Mouse (Mus musculus) G1E (cell line): ENCODE measurements around the gene Herc1. TPM values are rescaled to one million over a fixed set of nuclear protein-coding genes. Genes with fewer than 3 reads are reported as not detected.

Experiments
- ATAC-seq: 2 replicates; pipeline ENCODE4 v1.8.0; 2016; ENCODE audit warnings: mild to moderate bottlenecking; ENCODE audit not compliant: insufficient number of reproducible peaks, poor library complexity, low FRiP score, severe bottlenecking; ENCODE audit errors: extremely low read depth
- DNase-seq: peaks from one replicate; pipeline ENCODE4 v3.0.0; 2012; ENCODE audit warnings: low spot score
- H3K27me3 ChIP-seq: 2 replicates; pipeline ENCODE4 v1.6.1; 2012; ENCODE audit warnings: mild to moderate bottlenecking, low read length, inconsistent platforms; ENCODE audit not compliant: insufficient read depth
- H3K36me3 ChIP-seq: replicated peaks from 2 replicates; pipeline ENCODE3; 2012; ENCODE audit warnings: mild to moderate bottlenecking, inconsistent platforms
- H3K4me1 ChIP-seq: 2 replicates; pipeline ENCODE4 v1.6.1; 2012; ENCODE audit warnings: low read depth, low read length, inconsistent platforms, mixed read lengths; ENCODE audit not compliant: insufficient read depth
- H3K4me3 ChIP-seq: 2 replicates; pipeline ENCODE4 v1.5.1; 2012; ENCODE audit warnings: low read depth, mild to moderate bottlenecking, inconsistent platforms, low read length, moderate library complexity, mixed read lengths
- H3K9me3 ChIP-seq: replicated peaks from 2 replicates; pipeline ENCODE4 v1.6.1; 2012; ENCODE audit warnings: inconsistent platforms
- CTCF ChIP-seq: IDR thresholded peaks from 2 replicates; pipeline ENCODE4 v1.5.1; 2012; ENCODE audit warnings: low read depth, low read length, inconsistent platforms, mixed read lengths
- GATA1 ChIP-seq: IDR thresholded peaks from 2 replicates; pipeline ENCODE4 v1.6.1; 2012; ENCODE audit warnings: borderline replicate concordance, low read length, inconsistent platforms, mixed read lengths
- GATA2 ChIP-seq: IDR thresholded peaks from 2 replicates; pipeline ENCODE4 v1.6.1; 2012; ENCODE audit warnings: low read depth, low read length, inconsistent platforms, borderline replicate concordance
- POLR2AphosphoS5 ChIP-seq: IDR thresholded peaks from 2 replicates; pipeline ENCODE4 v1.6.1; 2012; ENCODE audit warnings: low read depth, low read length, inconsistent platforms; ENCODE audit not compliant: insufficient replicate concordance
- TAL1 ChIP-seq: conservative IDR thresholded peaks from 2 replicates; pipeline ENCODE4 v1.6.1; 2012; ENCODE audit warnings: low read depth, low read length, inconsistent platforms, mixed read lengths
- polyA plus RNA-seq: library from polyadenylated mRNA; stranded (reverse); fragments of >175 nt; gene quantifications from 2 replicates; pipeline ENCODE4 v1.2.3, GENCODE M21; 2012
- total RNA-seq, 2 experiments: library from RNA; stranded (forward) in 1 of 2; stranded (reverse) in 1 of 2; fragments of 200-1000 nt in 1 of 2; fragments of >200 nt in 1 of 2; fragmentation: Nextera tagmentation in 1 of 2; gene quantifications; 2 replicates each; pipeline ENCODE4 v1.2.3; 2014 to 2017

Gene Herc1
- total and polyA plus RNA-seq, 3 experiments, result 7.0 to 160 (median 105) TPM

DNA sequence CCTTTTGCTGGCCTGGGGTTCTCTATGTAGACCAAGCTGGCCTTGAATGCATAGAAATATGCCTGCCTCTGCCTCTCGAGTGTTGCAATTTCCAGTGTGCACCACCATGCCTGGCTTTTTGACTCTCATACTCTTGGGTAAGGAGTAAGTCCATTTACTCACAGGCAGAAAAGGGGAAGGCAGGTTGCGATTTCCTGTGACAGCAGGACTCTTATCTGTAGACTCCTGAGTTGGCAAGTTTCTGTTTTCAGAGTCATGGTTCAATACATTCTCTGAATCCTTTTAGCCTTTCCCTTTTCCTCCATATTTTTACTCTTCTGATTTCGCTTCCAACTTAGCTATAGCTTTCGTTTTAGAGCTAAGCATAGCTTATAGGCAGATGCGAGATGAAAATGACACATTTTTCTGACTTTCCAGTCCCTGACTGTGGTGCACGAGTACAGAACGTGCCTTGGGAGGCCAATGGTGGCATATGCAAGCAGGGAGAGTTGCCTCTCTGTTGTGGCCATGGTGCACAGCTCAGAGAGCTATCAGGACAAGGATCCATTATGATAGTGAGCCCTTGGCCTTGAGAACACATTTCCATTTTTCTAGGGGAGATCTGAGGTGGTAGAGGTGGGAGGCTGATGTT, 2.7 kb upstream of the Herc1 start:
- Histone ChIP-seq H3K4me3 (no peak overlapping the region; the same call in 1 of the 2 replicates), H3K4me1 (peaks cover 57% of the 10 kb centered on the region)

DNA sequence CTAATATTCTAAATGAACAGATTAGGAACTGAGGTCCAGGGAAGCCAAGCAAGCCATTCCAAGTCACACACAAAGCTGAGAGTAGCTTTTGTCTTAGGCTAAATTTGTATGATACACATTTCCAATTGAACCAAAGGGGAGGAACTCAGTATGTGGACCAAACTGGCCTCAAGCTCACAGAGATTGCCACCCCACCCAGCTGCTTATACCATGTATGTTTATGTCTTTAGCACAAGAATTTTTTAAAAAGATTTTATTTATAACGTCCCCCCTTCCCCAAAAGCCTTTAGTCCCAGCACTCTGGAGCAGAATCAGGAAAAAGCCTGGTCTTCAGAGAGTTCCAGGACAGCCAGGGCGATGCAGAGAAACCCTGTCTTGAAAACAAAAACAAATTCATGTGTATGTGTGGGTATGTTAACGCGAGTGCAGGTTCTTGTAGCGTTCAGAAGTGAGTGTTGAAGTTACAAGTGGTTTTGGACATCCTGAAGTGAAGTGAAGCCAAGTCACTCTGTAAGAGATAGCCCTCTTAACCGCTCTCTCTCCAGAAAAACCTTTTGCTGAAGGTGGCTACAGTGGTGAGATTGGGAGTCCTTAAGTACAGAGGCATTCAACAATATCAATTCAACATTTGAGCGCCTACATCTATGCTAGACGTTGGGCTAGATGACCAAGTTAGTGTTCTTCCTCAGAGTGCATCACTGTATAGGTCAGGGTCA, 948 bp upstream of the Herc1 start:
- no peaks in the 10 kb centered on the region for H3K9me3 ChIP-seq
- DNase-seq, result no peak
- TF ChIP-seq GATA2 (no peak), GATA1 (no peak), CTCF (no peak), POLR2AphosphoS5 (no peak)
- no peak for ATAC-seq
- H3K27me3 ChIP-seq, result no peaks in the 10 kb centered on the region
- H3K4me1 ChIP-seq, result peaks cover 63% of the 10 kb centered on the region
- peaks cover 2% of the 10 kb centered on the region for H3K36me3 ChIP-seq
- H3K4me3 ChIP-seq, result peak overlapping the region; percentile 96

More for the DNA sequence above, 2.7 kb upstream of the Herc1 start:
- no peaks in the 10 kb centered on the region for H3K27me3 ChIP-seq
- no peaks in the 10 kb centered on the region for H3K9me3 ChIP-seq
- no peak for DNase-seq
- no peaks in the 10 kb centered on the region for H3K36me3 ChIP-seq
- TF ChIP-seq TAL1 (no peak), GATA1 (no peak), CTCF (no peak), POLR2AphosphoS5 (no peak), GATA2 (no peak)
- no peak for ATAC-seq

DNA sequence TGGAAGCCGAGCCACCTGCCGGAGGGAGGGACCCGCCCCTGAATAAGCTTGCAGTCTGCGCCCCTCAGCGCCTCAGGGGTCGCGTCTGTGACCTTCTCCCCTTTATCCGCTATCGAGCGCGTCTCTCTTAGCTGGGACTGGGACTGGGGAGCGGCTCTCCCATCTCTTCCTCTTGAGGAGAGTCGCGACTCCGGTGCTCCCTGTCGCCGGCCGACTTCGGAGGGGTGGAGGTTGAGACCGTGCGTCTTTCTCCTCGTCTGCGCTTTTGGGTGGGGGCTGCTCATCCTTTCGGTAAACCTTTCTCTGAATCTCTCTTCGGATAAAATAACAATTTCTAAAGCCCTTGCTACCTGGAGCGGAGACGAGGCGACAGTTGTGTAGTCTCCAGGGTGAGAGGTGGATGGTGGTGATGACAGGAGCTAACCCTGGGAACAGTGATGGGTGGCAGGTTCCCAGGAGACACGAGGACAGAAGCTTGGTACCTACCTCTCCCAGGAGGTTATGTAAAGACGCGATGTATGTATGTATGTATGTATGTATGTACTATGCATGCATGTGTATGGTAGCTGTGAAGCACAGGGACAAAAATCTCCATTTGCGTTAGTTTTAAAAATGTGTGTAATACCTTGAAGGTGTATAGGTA, 659 bp downstream of the Herc1 start:
- DNase-seq (peak; percentile 23), ATAC-seq (no peak)
- Histone ChIP-seq H3K4me1 (peaks cover 60% of the 10 kb centered on the region), H3K9me3 (no peaks in the 10 kb centered on the region), H3K27me3 (no peaks in the 10 kb centered on the region), H3K36me3 (peaks cover 5% of the 10 kb centered on the region), H3K4me3 (peak overlapping the region; percentile 96)
- TF ChIP-seq CTCF (no peak), POLR2AphosphoS5 (no peak), GATA1 (no peak)

GRCm38 (mm10) chr9:66352704-66353103, 2.5 kb downstream of the Herc1 start:
- Histone ChIP-seq H3K27me3 (no peaks in the 10 kb centered on the region), H3K9me3 (no peaks in the 10 kb centered on the region), H3K4me1 (peaks cover 44% of the 10 kb centered on the region), H3K36me3 (peaks cover 7% of the 10 kb centered on the region), H3K4me3 (no peak overlapping the region; the same call in 1 of the 2 replicates)
- DNase-seq, result no peak
- no peak for ATAC-seq
- TF ChIP-seq CTCF (no peak), GATA2 (no peak), GATA1 (no peak), TAL1 (no peak), POLR2AphosphoS5 (no peak)

DNA sequence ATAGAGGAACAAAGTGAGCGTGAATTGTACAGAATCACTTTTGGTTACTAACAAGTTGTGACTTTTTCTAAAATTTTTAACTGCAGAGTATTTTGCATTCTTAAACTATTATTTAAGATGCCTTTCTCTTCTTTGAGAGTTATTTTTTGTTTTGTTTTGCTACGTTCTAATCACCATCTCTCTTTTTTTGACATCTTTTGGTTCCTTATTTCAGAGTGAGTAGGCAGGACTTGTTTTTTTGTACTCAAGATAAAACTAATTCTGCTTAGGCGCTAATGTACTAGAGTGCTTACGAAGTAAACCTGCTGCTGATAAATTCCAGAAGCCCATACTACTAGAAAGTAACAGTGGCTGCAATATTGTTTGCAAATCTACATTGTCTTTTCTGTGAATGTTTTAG, 8.9 kb downstream of the Herc1 start:
- Histone ChIP-seq H3K36me3 (peaks cover 8% of the 10 kb centered on the region), H3K27me3 (no peaks in the 10 kb centered on the region), H3K4me3 (no peak overlapping the region), H3K4me1 (peaks cover 24% of the 10 kb centered on the region), H3K9me3 (no peaks in the 10 kb centered on the region)
- TF ChIP-seq CTCF, result no peak
- no peak for TF ChIP-seq TAL1
- no peak for TF ChIP-seq GATA1
- TF ChIP-seq GATA2, result no peak
- TF ChIP-seq POLR2AphosphoS5, result no peak
- DNase-seq (no peak), ATAC-seq (no peak)

DNA sequence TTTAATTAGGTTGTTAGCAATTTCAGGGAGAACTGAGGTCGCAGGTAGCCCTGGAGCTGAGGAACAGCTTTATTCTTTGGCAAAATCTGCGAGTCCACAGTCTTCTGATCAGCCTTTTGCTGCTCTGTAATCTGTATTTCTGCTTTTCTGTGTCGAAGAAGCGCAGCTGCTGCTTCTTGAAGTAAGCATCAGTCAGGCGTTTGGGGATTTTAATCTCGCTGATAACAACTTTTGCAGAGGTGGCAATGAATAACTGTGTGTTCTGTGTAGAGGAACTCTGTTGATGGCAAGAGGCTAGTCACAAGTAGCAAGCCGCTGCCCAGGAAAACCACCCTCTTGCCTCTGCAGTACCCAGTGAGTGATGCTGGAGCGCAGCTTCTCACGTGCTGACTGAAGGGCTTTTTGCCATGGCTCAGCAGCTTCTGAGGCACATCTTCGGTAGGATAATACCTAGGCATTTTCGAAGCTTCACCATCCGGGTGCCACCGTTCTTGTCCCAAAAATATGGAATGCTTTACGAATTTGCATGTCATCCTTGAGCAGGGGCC, 10.0 kb downstream of the Herc1 start:
- Histone ChIP-seq H3K4me1 (peaks cover 22% of the 10 kb centered on the region), H3K36me3 (peaks cover 5% of the 10 kb centered on the region), H3K27me3 (no peaks in the 10 kb centered on the region), H3K4me3 (no peak overlapping the region; the same call in 1 of the 2 replicates), H3K9me3 (no peaks in the 10 kb centered on the region)
- DNase-seq, result no peak
- no peak for TF ChIP-seq CTCF
- TF ChIP-seq GATA2, result no peak
- no peak for TF ChIP-seq GATA1
- no peak for TF ChIP-seq TAL1
- TF ChIP-seq POLR2AphosphoS5, result no peak
- no peak for ATAC-seq
